Mouse (Mus musculus) bone marrow macrophage, adult 2 months (primary cell): ENCODE measurements around the gene Mapk1ip1l.

Experiments
- CTCF ChIP-seq: IDR thresholded peaks from 2 replicates; pipeline ENCODE4 v1.5.1; 2012; ENCODE audit warnings: low read depth, mild to moderate bottlenecking, low read length, moderate library complexity
- POLR2A ChIP-seq: IDR thresholded peaks from 2 replicates; pipeline ENCODE4 v1.6.1; 2012; ENCODE audit warnings: mild to moderate bottlenecking, low read depth, low read length, borderline replicate concordance

DNA sequence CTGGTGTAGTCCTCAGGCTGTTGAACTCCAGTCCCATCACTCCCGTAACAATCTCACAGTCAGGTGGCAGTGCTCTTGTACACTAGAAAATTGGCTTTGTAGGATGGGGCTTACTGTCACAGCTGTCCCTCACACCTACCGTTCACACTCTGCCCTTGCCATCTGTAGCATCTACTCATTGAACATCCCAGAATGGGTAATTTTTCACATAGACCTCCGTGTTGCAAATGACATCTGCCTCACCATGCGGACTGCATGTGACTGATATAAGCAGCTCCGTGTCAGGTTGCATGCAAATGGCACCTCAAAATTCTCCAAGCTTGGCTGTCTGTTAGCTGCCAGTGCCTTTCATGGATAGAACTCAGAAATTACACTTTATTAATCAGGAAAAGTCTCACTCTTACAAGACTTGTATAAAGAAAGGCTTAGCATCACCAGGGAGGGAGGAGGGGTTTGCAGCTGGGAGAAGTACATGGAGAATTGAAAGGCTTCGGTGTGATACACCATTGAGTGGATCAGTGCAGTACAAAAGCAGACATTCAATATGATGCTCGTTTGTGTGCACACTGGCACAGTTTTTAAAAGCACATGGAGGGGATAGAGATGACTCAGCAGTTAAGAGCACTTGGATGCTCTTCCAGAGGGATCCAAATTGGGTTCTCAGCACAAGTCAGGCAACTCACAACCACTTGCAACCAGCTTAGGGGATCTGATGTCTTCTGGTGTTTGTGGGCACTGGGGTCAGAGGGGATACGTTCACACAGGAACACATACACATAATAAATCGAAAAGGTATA is 28.1 kb downstream of the Mapk1ip1l start:
- TF ChIP-seq CTCF: no peak
- TF ChIP-seq POLR2A: no peak
